Mouse (Mus musculus) kidney, embryonic 16.5 days (tissue): ENCODE results near the gene Gsto1. TPM values are rescaled to one million over a fixed set of nuclear protein-coding genes. Genes with fewer than 3 reads are reported as not detected.
"Not testable (repeated sequence)": the region's sequence is repeated elsewhere in the genome, so short reads cannot be mapped to it uniquely, and the experiment has no call there.

Experiments
- ATAC-seq: fragments of 200-750 bp; cut with Nextera tagmentation; 2 replicates; pipeline ENCODE4 v1.8.0; 2017; ENCODE audit warnings: moderate TSS enrichment; ENCODE audit not compliant: low FRiP score, low TSS enrichment
- H3K27ac ChIP-seq: fragments of 300-500 bp; sonication (generic); 2 replicates; pipeline ENCODE4 v1.5.1; 2014; ENCODE audit warnings: low read length
- H3K27me3 ChIP-seq: fragments of 300-500 bp; sonication (generic); 2 replicates; pipeline ENCODE4 v1.6.1; 2014; ENCODE audit warnings: low read length, control low read depth, mixed read lengths; ENCODE audit not compliant: insufficient read depth
- H3K36me3 ChIP-seq: fragments of 300-500 bp; sonication (generic); 2 replicates; pipeline ENCODE4 v1.6.1; 2014; ENCODE audit warnings: low read length, control low read depth, mixed read lengths; ENCODE audit not compliant: insufficient read depth
- H3K4me1 ChIP-seq: fragments of 300-500 bp; sonication (generic); 2 replicates; pipeline ENCODE4 v1.6.1; 2014; ENCODE audit warnings: low read length, control low read depth, mixed read lengths; ENCODE audit not compliant: insufficient read depth
- H3K4me2 ChIP-seq: fragments of 300-500 bp; sonication (generic); replicated peaks from 2 replicates; pipeline ENCODE4 v1.6.1; 2014; ENCODE audit warnings: low read depth, low read length
- H3K4me3 ChIP-seq: fragments of 300-500 bp; sonication (generic); 2 replicates; pipeline ENCODE4 v1.5.1; 2014; ENCODE audit warnings: mild to moderate bottlenecking, low read length
- H3K9ac ChIP-seq: fragments of 300-500 bp; sonication (generic); replicated peaks from 2 replicates; pipeline ENCODE4 v1.6.1; 2014; ENCODE audit warnings: low read length
- H3K9me3 ChIP-seq: fragments of 300-500 bp; sonication (generic); 2 replicates; pipeline ENCODE4 v1.6.1; 2016; ENCODE audit warnings: low read length, control low read depth
- WGBS: fragments of 180-500 bp; shearing (Covaris S2); extraction: QIAGEN DNeasy Blood & Tissue Kit; methylation state at CpG from one replicate; pipeline ENCODE4 v1.1.7; 2014; 5-methylcytosine and 5-hydroxymethylcytosine counted together
- polyA plus RNA-seq: library from polyadenylated mRNA; unstranded; fragments of >200 nt; fragmentation: Nextera tagmentation; extraction: Ambion mirVana; gene quantifications from 2 replicates; pipeline ENCODE4 v1.2.1, GENCODE M21; 2015

Gene Gsto1
- polyA plus RNA-seq, 1 experiment from 2014 or later, result 134 TPM

- Histone ChIP-seq H3K4me3 (no peak overlapping the region), H3K9me3 (no peaks in the 10 kb centered on the region), H3K27me3 (no peaks in the 10 kb centered on the region), H3K36me3 (no peaks in the 10 kb centered on the region), H3K27ac (no peak overlapping the region), H3K4me1 (no peaks in the 10 kb centered on the region), H3K9ac (no peak overlapping the region), H3K4me2 (no peak overlapping the region)
- ATAC-seq, result no peak
- 96% methylated on average over 8 of the region's 8 CpGs for WGBS
Observed at GRCm38 (mm10) chr19:47831111-47831510, 23.7 kb upstream of the Gsto1 start.

DNA sequence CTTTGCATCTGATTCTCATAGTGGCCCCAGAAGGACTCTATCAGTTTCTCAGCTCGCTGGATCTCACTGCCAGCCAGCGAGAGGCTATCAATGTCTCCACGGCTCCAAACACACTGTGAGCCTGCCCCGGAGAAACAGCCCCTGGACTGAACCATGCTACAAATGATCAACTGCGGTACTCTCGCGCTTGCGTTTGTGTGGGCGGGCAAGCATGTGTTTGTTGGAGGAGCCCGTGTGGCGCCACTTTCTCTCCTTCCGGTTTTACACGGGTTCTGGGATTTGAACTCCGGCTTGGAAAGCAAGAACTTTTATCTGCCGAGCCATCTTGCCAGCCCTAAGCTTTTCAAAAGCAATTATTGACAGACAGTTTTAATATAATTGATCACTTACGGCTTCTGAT lies 22.5 kb upstream of the Gsto1 start:
- 75% methylated on average over 16 of the region's 16 CpGs for WGBS
- Histone ChIP-seq H3K27me3 (peaks cover 4% of the 10 kb centered on the region; the same call in 1 of the 2 replicates), H3K4me2 (no peak overlapping the region), H3K36me3 (no peaks in the 10 kb centered on the region), H3K9me3 (no peaks in the 10 kb centered on the region), H3K4me1 (peaks cover 4% of the 10 kb centered on the region), H3K9ac (no peak overlapping the region), H3K27ac (no peak overlapping the region), H3K4me3 (no peak overlapping the region)
- no peak for ATAC-seq

- WGBS, result 86% methylated on average over 5 of the region's 5 CpGs
- H3K4me1 ChIP-seq, result peaks cover 7% of the 10 kb centered on the region
- H3K27ac ChIP-seq, result no peak overlapping the region
- H3K27me3 ChIP-seq, result peaks cover 8% of the 10 kb centered on the region; the same call in 1 of the 2 replicates
- H3K4me2 ChIP-seq, result no peak overlapping the region
- no peaks in the 10 kb centered on the region for H3K36me3 ChIP-seq
- no peak overlapping the region for H3K9ac ChIP-seq
- H3K9me3 ChIP-seq, result no peaks in the 10 kb centered on the region
- no peak overlapping the region for H3K4me3 ChIP-seq
- no peak for ATAC-seq
Observed at GRCm38 (mm10) chr19:47834614-47835013, 20.2 kb upstream of the Gsto1 start.

GRCm38 (mm10) chr19:47835776-47836175 lies 19.0 kb upstream of the Gsto1 start:
- ATAC-seq, result no peak
- WGBS, result 92% methylated on average over 7 of the region's 7 CpGs
- Histone ChIP-seq H3K4me1 (peaks cover 7% of the 10 kb centered on the region), H3K9ac (no peak overlapping the region), H3K27ac (no peak overlapping the region), H3K9me3 (no peaks in the 10 kb centered on the region), H3K4me2 (no peak overlapping the region), H3K4me3 (no peak overlapping the region), H3K36me3 (no peaks in the 10 kb centered on the region), H3K27me3 (peaks cover 8% of the 10 kb centered on the region; the same call in 1 of the 2 replicates)

GRCm38 (mm10) chr19:47836701-47837526 lies 17.9 kb upstream of the Gsto1 start:
- WGBS, result 4% methylated on average over 49 of the region's 49 CpGs

DNA sequence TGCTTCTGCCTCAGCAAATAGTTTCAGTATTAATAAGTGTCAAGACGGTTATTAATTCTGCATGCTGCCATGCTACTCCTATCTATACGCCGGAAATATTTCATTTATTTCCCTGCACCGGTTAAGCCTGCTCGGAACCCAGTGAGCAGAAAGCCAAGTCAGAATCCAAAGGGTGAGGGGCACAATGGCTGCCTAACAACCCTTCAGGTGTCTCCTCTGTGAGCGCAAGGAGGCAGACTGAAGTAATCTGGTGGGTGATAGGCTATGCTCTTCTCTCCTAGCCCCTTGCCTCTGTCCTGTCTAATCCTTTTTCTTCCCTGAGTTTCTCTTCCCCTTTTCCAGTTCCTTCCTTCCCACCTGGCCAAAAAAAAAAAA lies 17.3 kb upstream of the Gsto1 start:
- Histone ChIP-seq H3K4me1 (peaks cover 7% of the 10 kb centered on the region), H3K27ac (no peak overlapping the region), H3K36me3 (no peaks in the 10 kb centered on the region), H3K27me3 (peaks cover 8% of the 10 kb centered on the region; the same call in 1 of the 2 replicates), H3K9ac (peak overlapping the region; percentile 41; the same call in 1 of the 2 replicates), H3K4me2 (peak overlapping the region; percentile 92), H3K9me3 (no peaks in the 10 kb centered on the region), H3K4me3 (peak overlapping the region; percentile 53)
- ATAC-seq, result no peak; the same call in 1 of the 2 replicates
- WGBS, result 2% methylated on average over 6 of the region's 6 CpGs

More at GRCm38 (mm10) chr19:47836701-47837526, 17.9 kb upstream of the Gsto1 start:
- Histone ChIP-seq H3K27ac (no peak overlapping the region), H3K27me3 (peaks cover 8% of the 10 kb centered on the region; the same call in 1 of the 2 replicates), H3K9me3 (no peaks in the 10 kb centered on the region), H3K36me3 (no peaks in the 10 kb centered on the region), H3K4me3 (peak overlapping the region; percentile 53), H3K9ac (peak overlapping the region; percentile 41), H3K4me2 (peak overlapping the region; percentile 92), H3K4me1 (peaks cover 7% of the 10 kb centered on the region)
- peak; percentile 92 for ATAC-seq

- H3K36me3 ChIP-seq, ATAC-seq, H3K9me3 ChIP-seq, H3K4me2 ChIP-seq, H3K27me3 ChIP-seq, H3K4me3 ChIP-seq, H3K27ac ChIP-seq, H3K4me1 ChIP-seq, H3K9ac ChIP-seq: not testable (repeated sequence)
- 79% methylated on average over 15 of the region's 15 CpGs for WGBS
Observed at GRCm38 (mm10) chr19:47841234-47841633, 13.5 kb upstream of the Gsto1 start.

GRCm38 (mm10) chr19:47849735-47850134 lies 5.0 kb upstream of the Gsto1 start:
- H3K4me3 ChIP-seq, result no peak overlapping the region
- WGBS, result 87% methylated on average over 3 of the region's 3 CpGs
- H3K9ac ChIP-seq, result no peak overlapping the region
- peaks cover 9% of the 10 kb centered on the region for H3K4me1 ChIP-seq
- no peaks in the 10 kb centered on the region for H3K9me3 ChIP-seq
- ATAC-seq, result no peak
- H3K27ac ChIP-seq, result no peak overlapping the region
- H3K36me3 ChIP-seq, result no peaks in the 10 kb centered on the region
- H3K4me2 ChIP-seq, result no peak overlapping the region
- H3K27me3 ChIP-seq, result no peaks in the 10 kb centered on the region

DNA sequence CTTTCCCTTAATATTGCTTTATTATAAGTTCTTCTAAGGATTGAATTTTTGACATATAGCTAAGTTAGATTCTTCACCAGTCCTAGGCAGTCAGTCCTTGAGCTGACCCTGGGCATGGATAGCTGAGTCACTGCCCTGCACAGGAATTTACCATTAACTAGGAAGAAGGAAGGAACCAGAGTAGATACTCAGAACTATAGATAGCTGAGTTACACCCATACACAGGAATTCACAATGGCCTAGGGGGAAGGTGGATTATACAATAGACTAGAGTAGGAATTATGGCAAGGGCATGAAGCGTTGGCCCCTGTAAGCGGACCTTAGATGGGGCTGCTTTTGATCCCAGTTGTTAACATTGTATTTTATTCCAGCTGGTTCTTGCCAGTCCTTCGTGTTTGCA lies 2.6 kb upstream of the Gsto1 start:
- H3K4me2 ChIP-seq, H3K4me3 ChIP-seq, H3K27me3 ChIP-seq, H3K36me3 ChIP-seq, ATAC-seq, H3K9me3 ChIP-seq, H3K27ac ChIP-seq, H3K9ac ChIP-seq: not testable (repeated sequence)
- H3K4me1 ChIP-seq, result peaks cover 14% of the 10 kb centered on the region
- 84% methylated on average over 3 of the region's 3 CpGs for WGBS

DNA sequence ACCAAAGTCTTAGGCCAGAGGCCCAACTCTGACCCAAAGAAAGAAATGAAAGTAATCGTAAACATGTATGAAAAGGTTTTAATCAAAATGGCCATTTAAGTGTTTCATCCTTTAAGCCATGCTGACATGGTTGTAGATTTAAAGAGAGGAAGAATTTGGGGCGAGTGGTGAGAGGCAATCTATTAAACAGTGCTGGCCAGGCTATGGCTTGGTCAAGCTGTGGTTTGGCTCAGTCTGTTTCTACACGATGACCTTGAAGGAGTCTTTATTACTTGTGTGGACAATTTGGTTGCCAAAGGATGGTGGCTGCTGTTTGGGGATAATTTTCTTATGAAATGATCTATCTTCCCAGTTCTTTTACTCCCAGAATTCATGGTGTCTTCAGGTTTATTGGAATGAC lies 1.7 kb upstream of the Gsto1 start:
- Histone ChIP-seq H3K9me3 (no peaks in the 10 kb centered on the region), H3K36me3 (0 out of 2 replicates have a peak, but pooled peaks cover 2% of the 10 kb centered on the region), H3K27ac (no peak overlapping the region), H3K4me3 (no peak overlapping the region), H3K27me3 (no peaks in the 10 kb centered on the region), H3K4me1 (peaks cover 14% of the 10 kb centered on the region), H3K9ac (no peak overlapping the region), H3K4me2 (no peak overlapping the region)
- 85% methylated on average over 3 of the region's 3 CpGs for WGBS
- ATAC-seq, result no peak
